Mouse (Mus musculus) testis, adult 2 months (tissue): ENCODE results near the gene Olfr1513. TPM values are rescaled to one million over a fixed set of nuclear protein-coding genes. Genes with fewer than 3 reads are reported as not detected.
"Not testable (repeated sequence)": the region's sequence is repeated elsewhere in the genome, so short reads cannot be mapped to it uniquely, and the experiment has no call there.

Source experiments
- H3K27ac ChIP-seq: fragments of 200-500 bp; 2 replicates; pipeline ENCODE4 v1.5.1; 2012; ENCODE audit warnings: low read depth, low read length; ENCODE audit not compliant: control insufficient read depth, insufficient read depth
- H3K27me3 ChIP-seq: fragments of 200-500 bp; 2 replicates; pipeline ENCODE4 v1.6.1; 2012; ENCODE audit warnings: mild to moderate bottlenecking, low read length, moderate library complexity; ENCODE audit not compliant: control insufficient read depth, insufficient read depth
- H3K36me3 ChIP-seq: fragments of 200-500 bp; 2 replicates; pipeline ENCODE4 v1.6.1; 2012; ENCODE audit warnings: mild to moderate bottlenecking, low read length; ENCODE audit not compliant: control insufficient read depth, insufficient read depth
- H3K4me1 ChIP-seq: fragments of 200-500 bp; 2 replicates; pipeline ENCODE4 v1.6.1; 2012; ENCODE audit warnings: low read length; ENCODE audit not compliant: control insufficient read depth, insufficient read depth
- H3K4me3 ChIP-seq: fragments of 200-500 bp; 2 replicates; pipeline ENCODE4 v1.5.1; 2012; ENCODE audit warnings: low read depth, mild to moderate bottlenecking, low read length, moderate library complexity, mixed read lengths; ENCODE audit not compliant: control insufficient read depth
- CTCF ChIP-seq: fragments of 200-500 bp; IDR thresholded peaks from 2 replicates; pipeline ENCODE4 v1.5.1; 2012; ENCODE audit warnings: low read depth, mild to moderate bottlenecking, inconsistent platforms, low read length, moderate library complexity; ENCODE audit not compliant: control insufficient read depth, insufficient read depth, insufficient replicate concordance
- POLR2A ChIP-seq: fragments of 200-500 bp; IDR thresholded peaks from 2 replicates; pipeline ENCODE4 v1.6.1; 2012; ENCODE audit warnings: low read depth, mild to moderate bottlenecking, inconsistent platforms, low read length, moderate library complexity; ENCODE audit not compliant: control insufficient read depth
- polyA plus RNA-seq: library from polyadenylated mRNA; depleted of rRNA; stranded (reverse); fragments of >200 nt; gene quantifications from 2 replicates; pipeline ENCODE4 v1.2.3, GENCODE M21; 2012; rRNA removed

The Olfr1513 gene
- polyA plus RNA-seq, 1 experiment, result not detected

GRCm38 (mm10) chr14:52306100-52306499 lies 50.1 kb downstream of the Olfr1513 start:
- TF ChIP-seq CTCF (no peak), POLR2A (no peak)
- H3K36me3 ChIP-seq, result no peaks in the 10 kb centered on the region

GRCm38 (mm10) chr14:52304644-52305271 lies 51.5 kb downstream of the Olfr1513 start, which contains the start of gene Mettl3:
TSS of gene Mettl3 (minus strand) at chr14:52305128.
- Histone ChIP-seq H3K27ac (peak within 1 kb of the TSS; percentile 95), H3K4me3 (peak within 1 kb of the TSS; percentile 80), H3K36me3 (no peaks in the 10 kb centered on the region), H3K27me3 (no peaks in the 10 kb centered on the region), H3K4me1 (peaks cover 3% of the 10 kb centered on the region; the same call in 1 of the 2 replicates)
- peak; percentile 62; the same call in 1 of the 2 replicates for TF ChIP-seq POLR2A
- no peak for TF ChIP-seq CTCF

More at GRCm38 (mm10) chr14:52306100-52306499, 50.1 kb downstream of the Olfr1513 start:
- Histone ChIP-seq H3K4me3 (no peak overlapping the region), H3K4me1 (peaks cover 3% of the 10 kb centered on the region; the same call in 1 of the 2 replicates), H3K27ac (no peak overlapping the region), H3K27me3 (no peaks in the 10 kb centered on the region)

- not testable (repeated sequence) for H3K4me1 ChIP-seq, H3K27me3 ChIP-seq, H3K36me3 ChIP-seq, H3K27ac ChIP-seq, H3K4me3 ChIP-seq
Observed at GRCm38 (mm10) chr14:52303517-52303916, 52.7 kb downstream of the Olfr1513 start.

Other genes starting within 250 kb of the Olfr1513 start
- 387 and 406 TPM in 2 replicates for gene Rpgrip1, start 245.7 kb downstream of the Olfr1513 start, polyA plus RNA-seq
- gene Supt16, start 159.0 kb downstream of the Olfr1513 start, polyA plus RNA-seq, result 9.0 and 12.2 TPM in 2 replicates
- gene Chd8, start 98.6 kb downstream of the Olfr1513 start, polyA plus RNA-seq, result 16.4 and 17.5 TPM in 2 replicates
- gene Tox4, start 77.3 kb downstream of the Olfr1513 start, polyA plus RNA-seq, result 41.5 and 47.3 TPM in 2 replicates
- 16.5 and 20.0 TPM in 2 replicates for gene Rab2b, start 76.9 kb downstream of the Olfr1513 start, polyA plus RNA-seq
- 7.8 and 9.6 TPM in 2 replicates for gene Mettl3, start 51.3 kb downstream of the Olfr1513 start, polyA plus RNA-seq
- gene Sall2, start 27.6 kb downstream of the Olfr1513 start, polyA plus RNA-seq, result 0.55 and 0.56 TPM in 2 replicates
- not detected in 2 replicates for gene Olfr1512, start 22.8 kb upstream of the Olfr1513 start, polyA plus RNA-seq
- gene Olfr1511, start 41.0 kb upstream of the Olfr1513 start, polyA plus RNA-seq, result not detected in 2 replicates
- gene Olfr1510, start 58.0 kb upstream of the Olfr1513 start, polyA plus RNA-seq, result not detected in 2 replicates
- gene Olfr1509, start 86.6 kb upstream of the Olfr1513 start, polyA plus RNA-seq, result 2.4 and 2.8 TPM in 2 replicates
- not detected in 2 replicates for gene Olfr1508, start 111.1 kb upstream of the Olfr1513 start, polyA plus RNA-seq
- not detected in 2 replicates for gene Olfr1507, start 139.3 kb upstream of the Olfr1513 start, polyA plus RNA-seq